Mouse (Mus musculus) liver, embryonic 15.5 days (tissue): ENCODE data around the gene Nol10. TPM values are rescaled to one million over a fixed set of nuclear protein-coding genes. Genes with fewer than 3 reads are reported as not detected.
"Not testable (repeated sequence)": the region's sequence is repeated elsewhere in the genome, so short reads cannot be mapped to it uniquely, and the experiment has no call there.

ENCODE experiments used
- ATAC-seq: fragments of 200-750 bp; cut with Nextera tagmentation; 2 replicates; pipeline ENCODE4 v1.8.0; 2017; ENCODE audit warnings: moderate number of reproducible peaks, mild to moderate bottlenecking, moderate library complexity; ENCODE audit not compliant: insufficient read depth
- H3K27ac ChIP-seq: fragments of 300-500 bp; sonication (generic); replicated peaks from 2 replicates; pipeline ENCODE4 v1.5.1; 2015; ENCODE audit warnings: mild to moderate bottlenecking, inconsistent platforms
- H3K27me3 ChIP-seq: fragments of 300-500 bp; sonication (generic); 2 replicates; pipeline ENCODE4 v1.6.1; 2015; ENCODE audit warnings: mild to moderate bottlenecking, inconsistent platforms
- H3K36me3 ChIP-seq: fragments of 300-500 bp; sonication (generic); replicated peaks from 2 replicates; pipeline ENCODE4 v1.6.1; 2015; ENCODE audit warnings: moderate library complexity, mild to moderate bottlenecking, inconsistent platforms
- H3K4me1 ChIP-seq: fragments of 300-500 bp; sonication (generic); replicated peaks from 2 replicates; pipeline ENCODE4 v1.6.1; 2015; ENCODE audit warnings: inconsistent platforms
- H3K4me2 ChIP-seq: fragments of 300-500 bp; sonication (generic); 2 replicates; pipeline ENCODE4 v1.6.1; 2015; ENCODE audit warnings: moderate library complexity, mild to moderate bottlenecking, inconsistent platforms
- H3K4me3 ChIP-seq: fragments of 300-500 bp; sonication (generic); replicated peaks from 2 replicates; pipeline ENCODE4 v1.5.1; 2015; ENCODE audit warnings: mild to moderate bottlenecking, inconsistent platforms
- H3K9ac ChIP-seq: fragments of 300-500 bp; sonication (generic); 2 replicates; pipeline ENCODE4 v1.6.1; 2015; ENCODE audit warnings: moderate library complexity, mild to moderate bottlenecking, inconsistent platforms
- H3K9me3 ChIP-seq: fragments of 300-500 bp; sonication (generic); replicated peaks from 2 replicates; pipeline ENCODE4 v1.6.1; 2016; ENCODE audit warnings: inconsistent platforms
- WGBS: fragments of 180-500 bp; shearing (Covaris S2); methylation state at CpG from one replicate; pipeline ENCODE4 v1.1.7; 2015; ENCODE audit warnings: mixed read lengths; ENCODE audit not compliant: insufficient replicate concordance; 5-methylcytosine and 5-hydroxymethylcytosine counted together
- polyA plus RNA-seq: library from polyadenylated mRNA; unstranded; fragments of >200 nt; fragmentation: Nextera tagmentation; extraction: Ambion mirVana; gene quantifications from 2 replicates; pipeline ENCODE4 v1.2.1, GENCODE M21; 2015

Nol10 gene
- polyA plus RNA-seq, 1 experiment from 2014 or later, result 9.9 TPM

GRCm38 (mm10) chr12:17464550-17464949, 116.3 kb downstream of the Nol10 start:
- H3K27me3 ChIP-seq, H3K9me3 ChIP-seq, ATAC-seq, H3K4me2 ChIP-seq, H3K36me3 ChIP-seq, H3K4me1 ChIP-seq, H3K27ac ChIP-seq, H3K9ac ChIP-seq, H3K4me3 ChIP-seq: not testable (repeated sequence)
- WGBS, result 74% methylated on average over 5 of the region's 5 CpGs

GRCm38 (mm10) chr12:17466791-17467190, 118.5 kb downstream of the Nol10 start:
- H3K4me3 ChIP-seq, result no peak overlapping the region
- H3K36me3 ChIP-seq, result no peaks in the 10 kb centered on the region
- H3K9ac ChIP-seq, result no peak overlapping the region
- no peaks in the 10 kb centered on the region for H3K27me3 ChIP-seq
- no peaks in the 10 kb centered on the region for H3K9me3 ChIP-seq
- H3K4me1 ChIP-seq, result peaks cover 6% of the 10 kb centered on the region; the same call in 1 of the 2 replicates
- no peak overlapping the region for H3K27ac ChIP-seq
- ATAC-seq, result no peak
- no peak overlapping the region for H3K4me2 ChIP-seq
- WGBS, result 39% methylated on average over 4 of the region's 4 CpGs

GRCm38 (mm10) chr12:17468359-17468758, 120.1 kb downstream of the Nol10 start:
- 66% methylated on average over 3 of the region's 3 CpGs for WGBS
- H3K27ac ChIP-seq, result no peak overlapping the region
- no peak for ATAC-seq
- H3K9ac ChIP-seq, result no peak overlapping the region
- H3K4me2 ChIP-seq, result no peak overlapping the region
- H3K4me1 ChIP-seq, result peaks cover 6% of the 10 kb centered on the region; the same call in 1 of the 2 replicates
- no peak overlapping the region for H3K4me3 ChIP-seq
- H3K27me3 ChIP-seq, result no peaks in the 10 kb centered on the region
- no peaks in the 10 kb centered on the region for H3K9me3 ChIP-seq
- no peaks in the 10 kb centered on the region for H3K36me3 ChIP-seq

- ATAC-seq, result peak; percentile 45
- H3K36me3 ChIP-seq, result no peaks in the 10 kb centered on the region
- no peak overlapping the region for H3K4me3 ChIP-seq
- 49% methylated on average over 7 of the region's 7 CpGs for WGBS
- peaks cover 4% of the 10 kb centered on the region; the same call in 1 of the 2 replicates for H3K27me3 ChIP-seq
- H3K4me2 ChIP-seq, result no peak overlapping the region
- H3K4me1 ChIP-seq, result peaks cover 6% of the 10 kb centered on the region; the same call in 1 of the 2 replicates
- 0 out of 2 replicates have a peak overlapping the region, but pooled peaks have one; percentile 19 for H3K27ac ChIP-seq
- no peaks in the 10 kb centered on the region for H3K9me3 ChIP-seq
- no peak overlapping the region for H3K9ac ChIP-seq
These were observed 121.6 kb downstream of the Nol10 start for GRCm38 (mm10) chr12:17469869-17470268.

- ATAC-seq, H3K4me3 ChIP-seq, H3K9me3 ChIP-seq, H3K27ac ChIP-seq, H3K36me3 ChIP-seq, H3K27me3 ChIP-seq, H3K9ac ChIP-seq, H3K4me1 ChIP-seq, H3K4me2 ChIP-seq: not testable (repeated sequence)
These were observed 122.3 kb downstream of the Nol10 start for GRCm38 (mm10) chr12:17470528-17470927.

GRCm38 (mm10) chr12:17471405-17471804, 123.1 kb downstream of the Nol10 start:
- Histone ChIP-seq H3K27me3 (peaks cover 11% of the 10 kb centered on the region; the same call in 1 of the 2 replicates), H3K4me3 (no peak overlapping the region), H3K4me1 (peaks cover 6% of the 10 kb centered on the region; the same call in 1 of the 2 replicates), H3K9me3 (no peaks in the 10 kb centered on the region), H3K9ac (no peak overlapping the region), H3K4me2 (no peak overlapping the region), H3K36me3 (no peaks in the 10 kb centered on the region), H3K27ac (no peak overlapping the region)
- WGBS, result 62% methylated on average over 1 of the region's 1 CpGs
- ATAC-seq, result no peak

- H3K27me3 ChIP-seq, result peaks cover 14% of the 10 kb centered on the region; the same call in 1 of the 2 replicates
- no peaks in the 10 kb centered on the region for H3K36me3 ChIP-seq
- ATAC-seq, result no peak
- 0 out of 2 replicates have a peak, but pooled peaks cover 6% of the 10 kb centered on the region for H3K4me1 ChIP-seq
- no peak overlapping the region for H3K4me3 ChIP-seq
- WGBS, result 70% methylated on average over 3 of the region's 3 CpGs
- H3K9me3 ChIP-seq, result no peaks in the 10 kb centered on the region
- H3K4me2 ChIP-seq, result no peak overlapping the region
- H3K27ac ChIP-seq, result no peak overlapping the region
- H3K9ac ChIP-seq, result no peak overlapping the region
These were observed 124.9 kb downstream of the Nol10 start for GRCm38 (mm10) chr12:17473128-17473527.

GRCm38 (mm10) chr12:17473862-17474261, 125.6 kb downstream of the Nol10 start:
- Histone ChIP-seq H3K9me3 (no peaks in the 10 kb centered on the region), H3K36me3 (no peaks in the 10 kb centered on the region), H3K27ac (no peak overlapping the region), H3K9ac (no peak overlapping the region), H3K27me3 (peaks cover 14% of the 10 kb centered on the region; the same call in 1 of the 2 replicates), H3K4me1 (0 out of 2 replicates have a peak, but pooled peaks cover 6% of the 10 kb centered on the region), H3K4me2 (no peak overlapping the region), H3K4me3 (no peak overlapping the region)
- no peak for ATAC-seq
- WGBS, result 62% methylated on average over 3 of the region's 3 CpGs

GRCm38 (mm10) chr12:17474681-17475080, 126.4 kb downstream of the Nol10 start:
- Histone ChIP-seq H3K9ac (no peak overlapping the region), H3K9me3 (no peaks in the 10 kb centered on the region), H3K4me1 (0 out of 2 replicates have a peak, but pooled peaks cover 6% of the 10 kb centered on the region), H3K27me3 (peaks cover 20% of the 10 kb centered on the region; the same call in 1 of the 2 replicates), H3K4me2 (no peak overlapping the region), H3K36me3 (no peaks in the 10 kb centered on the region), H3K4me3 (no peak overlapping the region), H3K27ac (no peak overlapping the region)
- no peak for ATAC-seq
- WGBS, result 57% methylated on average over 4 of the region's 4 CpGs

GRCm38 (mm10) chr12:17475146-17475545, 126.9 kb downstream of the Nol10 start:
- Histone ChIP-seq H3K36me3 (no peaks in the 10 kb centered on the region), H3K4me1 (0 out of 2 replicates have a peak, but pooled peaks cover under 1% of the 10 kb centered on the region), H3K27ac (no peak overlapping the region), H3K4me2 (no peak overlapping the region), H3K4me3 (no peak overlapping the region), H3K9ac (no peak overlapping the region), H3K27me3 (peaks cover 22% of the 10 kb centered on the region; the same call in 1 of the 2 replicates), H3K9me3 (no peaks in the 10 kb centered on the region)
- ATAC-seq, result no peak
- WGBS, result 54% methylated on average over 4 of the region's 4 CpGs

GRCm38 (mm10) chr12:17478196-17478595, 129.9 kb downstream of the Nol10 start:
- Histone ChIP-seq H3K9me3 (no peaks in the 10 kb centered on the region), H3K27me3 (peaks cover 22% of the 10 kb centered on the region; the same call in 1 of the 2 replicates), H3K9ac (no peak overlapping the region), H3K36me3 (no peaks in the 10 kb centered on the region), H3K27ac (no peak overlapping the region), H3K4me2 (no peak overlapping the region), H3K4me1 (no peaks in the 10 kb centered on the region), H3K4me3 (no peak overlapping the region)
- WGBS, result 72% methylated on average over 12 of the region's 12 CpGs
- ATAC-seq, result no peak

- ATAC-seq, result no peak
- H3K9ac ChIP-seq, result no peak overlapping the region
- H3K4me1 ChIP-seq, result no peaks in the 10 kb centered on the region; the same call in 1 of the 2 replicates
- WGBS, result 76% methylated on average over 2 of the region's 2 CpGs
- H3K4me3 ChIP-seq, result no peak overlapping the region
- H3K27ac ChIP-seq, result no peak overlapping the region
- no peaks in the 10 kb centered on the region for H3K36me3 ChIP-seq
- no peaks in the 10 kb centered on the region for H3K9me3 ChIP-seq
- no peak overlapping the region for H3K4me2 ChIP-seq
- H3K27me3 ChIP-seq, result peaks cover 22% of the 10 kb centered on the region; the same call in 1 of the 2 replicates
These were observed 130.6 kb downstream of the Nol10 start for GRCm38 (mm10) chr12:17478856-17479255.
